Mouse (Mus musculus) erythroblast, embryonic 14.5 days (primary cell): Measurements from ENCODE around the gene Il1r1. TPM values are rescaled to one million over a fixed set of nuclear protein-coding genes. Genes with fewer than 3 reads are reported as not detected.

Experiments used
- H3K27me3 ChIP-seq: 2 replicates; pipeline ENCODE4 v1.6.1; 2012; ENCODE audit warnings: inconsistent platforms; ENCODE audit not compliant: control insufficient read depth
- H3K36me3 ChIP-seq: 2 replicates; pipeline ENCODE4 v1.6.1; 2012; ENCODE audit warnings: mild to moderate bottlenecking, inconsistent platforms; ENCODE audit not compliant: control insufficient read depth
- H3K4me1 ChIP-seq: 2 replicates; pipeline ENCODE4 v1.6.1; 2012; ENCODE audit warnings: inconsistent platforms; ENCODE audit not compliant: control insufficient read depth
- H3K4me3 ChIP-seq: replicated peaks from 2 replicates; pipeline ENCODE3; 2012; ENCODE audit warnings: moderate library complexity, mild to moderate bottlenecking, inconsistent platforms
- H3K9me3 ChIP-seq: 2 replicates; pipeline ENCODE4 v1.6.1; 2012; ENCODE audit warnings: low read length, inconsistent platforms, mixed read lengths; ENCODE audit not compliant: control insufficient read depth
- GATA1 ChIP-seq: IDR thresholded peaks from 2 replicates; pipeline ENCODE4 v1.6.1; 2012; ENCODE audit warnings: low read length, inconsistent platforms, mixed read lengths
- TAL1 ChIP-seq: IDR thresholded peaks from 3 replicates; pipeline ENCODE4 v1.6.1; 2012; ENCODE audit warnings: low read length, inconsistent platforms, mixed read lengths
- polyA plus RNA-seq: library from polyadenylated mRNA; stranded (reverse); fragments of >175 nt; gene quantifications from 2 replicates; pipeline ENCODE4 v1.2.3, GENCODE M21; 2012

Gene Il1r1
- polyA plus RNA-seq, 1 experiment, result 0.01 TPM

DNA sequence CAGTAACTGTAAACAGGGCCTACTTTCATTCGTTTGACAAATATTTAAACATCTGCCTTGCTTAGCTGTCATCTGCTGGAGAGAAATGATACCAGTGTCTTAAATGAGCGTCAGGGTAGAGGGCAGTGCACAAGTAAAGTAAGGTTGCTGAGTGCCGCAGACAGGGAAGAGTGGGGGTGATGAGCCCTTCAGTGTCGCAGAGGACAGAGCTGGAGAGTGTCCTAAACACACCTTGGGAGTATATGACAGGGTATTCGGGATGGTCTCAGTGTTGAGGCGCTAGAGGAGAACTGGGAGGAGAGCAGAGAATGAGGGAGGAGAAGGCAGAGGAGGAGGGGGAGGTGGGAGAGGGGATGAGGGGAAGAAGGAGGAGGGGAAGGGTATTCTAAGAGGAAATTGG, 12.2 kb downstream of the Il1r1 start:
- peaks cover 7% of the 10 kb centered on the region; the same call in 1 of the 2 replicates for H3K4me1 ChIP-seq
- no peak for TF ChIP-seq GATA1
- no peak for TF ChIP-seq TAL1
- no peak overlapping the region for H3K4me3 ChIP-seq
- peaks cover 4% of the 10 kb centered on the region for H3K27me3 ChIP-seq
- no peaks in the 10 kb centered on the region for H3K36me3 ChIP-seq
- no peaks in the 10 kb centered on the region for H3K9me3 ChIP-seq

DNA sequence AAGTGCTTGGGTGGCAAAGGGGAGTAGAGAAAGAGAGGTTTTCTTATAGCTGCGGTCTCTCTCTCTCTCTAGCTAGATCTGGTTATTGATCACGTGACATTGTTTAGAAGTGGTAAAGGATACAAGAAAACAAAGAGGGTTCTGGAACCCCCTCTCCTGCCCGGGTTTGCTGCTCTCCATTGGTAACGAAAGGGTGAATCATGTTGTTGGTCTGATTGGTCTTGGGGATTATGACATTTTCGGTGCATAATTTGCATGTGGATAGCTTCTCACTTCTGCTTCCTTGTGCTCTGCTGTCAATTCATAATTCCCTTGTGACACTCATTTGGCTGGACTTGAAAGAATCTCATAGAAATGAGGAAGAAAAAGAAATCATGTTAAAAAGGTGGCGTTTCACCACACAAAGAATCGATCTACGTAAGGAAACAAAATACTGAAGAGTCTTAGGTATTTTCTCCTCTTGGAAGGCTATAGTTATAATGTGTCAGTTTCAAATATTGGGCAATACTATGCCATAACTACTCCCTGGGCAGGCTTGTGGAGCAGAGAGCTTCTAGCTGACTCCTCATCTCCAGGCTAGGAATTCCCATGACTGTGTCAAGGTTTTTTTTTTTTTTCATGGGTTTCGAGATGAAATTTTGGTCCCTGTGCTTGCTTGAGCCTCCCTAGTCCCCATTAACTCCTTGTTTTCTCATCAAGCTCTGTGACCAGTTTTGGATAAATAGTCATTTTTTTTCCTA, 15.6 kb downstream of the Il1r1 start:
- Histone ChIP-seq H3K9me3 (no peaks in the 10 kb centered on the region), H3K27me3 (peaks cover 8% of the 10 kb centered on the region; the same call in 1 of the 2 replicates), H3K36me3 (no peaks in the 10 kb centered on the region), H3K4me1 (no peaks in the 10 kb centered on the region), H3K4me3 (no peak overlapping the region)
- TF ChIP-seq TAL1 (no peak), GATA1 (no peak)

DNA sequence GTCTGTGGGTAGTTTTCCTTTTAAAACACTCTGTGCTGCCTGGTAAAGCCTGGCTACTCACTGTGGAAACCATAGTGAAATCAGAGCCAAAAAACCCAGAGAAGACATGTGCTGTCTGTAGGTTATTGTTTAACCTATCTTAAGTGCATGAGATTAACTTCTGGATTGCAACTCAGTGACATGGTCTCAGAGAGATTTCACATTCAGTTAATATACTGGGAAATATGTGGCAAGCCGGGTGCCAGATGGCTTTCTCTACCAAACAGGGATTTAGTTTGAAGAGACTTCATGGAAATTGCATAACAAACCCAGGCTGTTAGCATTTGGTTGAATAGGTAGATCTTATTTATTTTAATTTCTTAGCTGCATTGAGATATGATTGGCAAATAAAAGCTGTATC, 17.8 kb downstream of the Il1r1 start:
- Histone ChIP-seq H3K36me3 (no peaks in the 10 kb centered on the region), H3K27me3 (0 out of 2 replicates have a peak, but pooled peaks cover 4% of the 10 kb centered on the region), H3K4me1 (no peaks in the 10 kb centered on the region), H3K4me3 (no peak overlapping the region), H3K9me3 (no peaks in the 10 kb centered on the region)
- TF ChIP-seq GATA1, result no peak
- no peak for TF ChIP-seq TAL1

DNA sequence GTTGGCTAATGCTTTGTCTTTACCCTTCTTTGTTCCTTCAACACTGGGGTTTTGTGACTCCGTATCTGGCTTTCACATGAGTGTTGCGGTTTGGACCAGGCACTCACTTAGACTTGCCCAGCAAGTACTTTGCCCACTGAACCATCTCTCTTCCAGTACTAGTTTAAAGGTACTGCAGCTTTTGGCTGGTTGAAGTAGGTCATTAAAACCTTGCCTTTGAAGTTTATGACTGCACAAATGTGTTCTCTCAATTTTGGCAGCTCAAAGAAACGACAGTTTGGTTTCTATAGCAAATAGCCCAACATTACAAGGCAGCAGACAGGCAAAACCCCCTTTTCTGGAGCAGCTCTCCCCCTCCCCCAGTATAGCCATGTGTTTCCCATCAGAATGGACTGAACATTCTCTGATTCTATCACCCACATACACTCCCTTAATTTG, 18.7 kb downstream of the Il1r1 start:
- Histone ChIP-seq H3K27me3 (0 out of 2 replicates have a peak, but pooled peaks cover 4% of the 10 kb centered on the region), H3K36me3 (no peaks in the 10 kb centered on the region), H3K4me1 (no peaks in the 10 kb centered on the region), H3K4me3 (no peak overlapping the region), H3K9me3 (no peaks in the 10 kb centered on the region)
- TF ChIP-seq GATA1 (no peak), TAL1 (no peak)

DNA sequence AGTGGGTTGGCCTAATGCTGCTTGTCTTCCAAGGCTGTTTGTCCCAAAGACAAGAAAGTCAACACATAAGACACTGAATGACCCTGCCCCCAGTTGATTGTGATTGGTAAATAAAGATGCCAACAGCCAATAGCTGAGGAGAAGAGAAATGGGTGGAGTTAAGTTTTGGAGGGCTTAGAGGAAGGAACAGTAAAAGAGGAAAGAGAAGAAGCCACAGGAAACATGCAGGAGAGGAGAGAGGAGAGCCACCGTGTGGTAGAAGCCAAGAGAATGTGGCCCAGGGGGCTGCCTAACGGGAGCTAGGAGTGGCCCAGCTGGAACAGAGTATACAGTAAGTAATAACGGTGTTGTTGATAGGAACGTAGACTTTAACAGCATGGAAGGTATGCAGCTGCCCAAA, 25.5 kb downstream of the Il1r1 start:
- TF ChIP-seq GATA1 (no peak), TAL1 (no peak)
- H3K4me3 ChIP-seq, result no peak overlapping the region
- no peaks in the 10 kb centered on the region for H3K27me3 ChIP-seq
- no peaks in the 10 kb centered on the region for H3K36me3 ChIP-seq
- H3K9me3 ChIP-seq, result no peaks in the 10 kb centered on the region
- H3K4me1 ChIP-seq, result no peaks in the 10 kb centered on the region; the same call in 1 of the 2 replicates

DNA sequence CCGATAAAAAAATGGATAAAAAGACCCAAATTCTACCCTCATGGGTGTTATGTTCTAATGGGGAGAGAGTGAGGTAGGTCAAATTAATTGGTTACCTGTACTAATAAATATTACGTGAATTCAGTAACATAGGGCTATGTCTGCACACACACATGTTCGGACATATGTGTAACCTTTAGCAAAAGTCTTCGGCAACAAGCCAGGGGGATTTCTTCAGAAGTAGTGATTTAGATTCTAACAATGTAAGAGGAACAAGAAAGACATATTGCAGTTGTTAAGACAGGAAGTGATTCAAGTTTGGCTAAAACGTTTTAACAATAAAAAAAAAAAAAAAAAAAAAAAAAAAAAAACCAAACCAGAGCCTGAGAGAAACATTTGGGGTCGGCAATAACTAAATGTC, 27.6 kb downstream of the Il1r1 start:
- no peak overlapping the region for H3K4me3 ChIP-seq
- TF ChIP-seq TAL1 (no peak), GATA1 (no peak)
- H3K9me3 ChIP-seq, result no peaks in the 10 kb centered on the region
- H3K4me1 ChIP-seq, result no peaks in the 10 kb centered on the region; the same call in 1 of the 2 replicates
- no peaks in the 10 kb centered on the region for H3K27me3 ChIP-seq
- H3K36me3 ChIP-seq, result no peaks in the 10 kb centered on the region

DNA sequence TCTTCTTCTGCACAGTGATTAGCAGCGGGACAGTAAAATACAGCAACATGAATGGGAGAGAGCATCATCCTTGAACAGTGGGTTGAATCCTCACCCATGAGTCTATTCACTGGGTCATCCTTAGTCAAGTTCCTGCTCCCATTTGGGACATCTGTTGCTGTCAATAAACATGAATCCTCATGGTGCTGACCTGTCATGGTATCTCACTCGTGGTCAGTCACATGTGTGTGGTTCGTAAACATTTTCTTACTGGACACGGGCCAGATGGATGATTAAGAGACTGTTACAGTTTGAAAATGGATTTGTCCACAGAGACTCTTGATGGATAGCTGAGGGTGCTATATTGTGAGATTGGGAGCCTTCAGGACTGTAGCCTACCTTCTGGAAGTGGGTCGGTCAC, 29.1 kb downstream of the Il1r1 start:
- Histone ChIP-seq H3K4me1 (no peaks in the 10 kb centered on the region; the same call in 1 of the 2 replicates), H3K27me3 (no peaks in the 10 kb centered on the region), H3K4me3 (no peak overlapping the region), H3K9me3 (no peaks in the 10 kb centered on the region), H3K36me3 (no peaks in the 10 kb centered on the region)
- TF ChIP-seq TAL1 (no peak), GATA1 (no peak)

DNA sequence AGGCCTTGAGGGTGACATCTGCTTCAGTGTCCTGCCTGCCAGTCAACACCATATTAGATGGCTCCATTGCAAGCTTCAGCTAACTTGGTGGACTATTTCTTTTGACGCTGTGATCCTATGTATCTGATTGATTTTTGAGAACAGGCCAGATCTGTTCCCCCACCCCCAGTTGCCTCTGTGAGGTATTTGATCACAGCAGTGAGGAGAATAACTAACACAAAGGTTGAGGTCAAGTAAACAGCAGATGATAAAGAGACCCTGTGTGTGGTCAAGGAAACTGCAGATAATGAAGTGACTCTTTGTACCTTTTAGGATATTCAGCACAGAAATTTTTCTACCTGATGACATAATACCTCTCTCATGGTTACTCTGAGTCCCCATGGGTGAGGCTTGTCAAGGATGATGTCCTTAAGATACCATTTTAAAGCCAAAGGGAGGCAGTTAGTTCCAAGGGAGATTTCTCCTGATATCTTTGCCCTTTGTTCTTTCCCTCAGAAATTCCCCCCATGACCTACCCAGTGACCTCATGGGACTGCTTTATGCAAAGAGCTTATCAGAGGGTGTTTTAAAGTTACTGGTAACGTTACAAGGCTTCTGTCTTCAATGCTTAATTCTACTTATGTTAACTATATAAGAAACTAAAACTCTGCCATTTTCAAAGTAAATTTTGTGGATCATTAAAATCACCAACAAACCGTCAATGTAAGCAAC, 29.6 kb downstream of the Il1r1 start:
- H3K27me3 ChIP-seq, result no peaks in the 10 kb centered on the region
- no peaks in the 10 kb centered on the region; the same call in 1 of the 2 replicates for H3K4me1 ChIP-seq
- H3K36me3 ChIP-seq, result no peaks in the 10 kb centered on the region
- TF ChIP-seq TAL1 (no peak), GATA1 (no peak)
- H3K9me3 ChIP-seq, result no peaks in the 10 kb centered on the region
- no peak overlapping the region for H3K4me3 ChIP-seq

DNA sequence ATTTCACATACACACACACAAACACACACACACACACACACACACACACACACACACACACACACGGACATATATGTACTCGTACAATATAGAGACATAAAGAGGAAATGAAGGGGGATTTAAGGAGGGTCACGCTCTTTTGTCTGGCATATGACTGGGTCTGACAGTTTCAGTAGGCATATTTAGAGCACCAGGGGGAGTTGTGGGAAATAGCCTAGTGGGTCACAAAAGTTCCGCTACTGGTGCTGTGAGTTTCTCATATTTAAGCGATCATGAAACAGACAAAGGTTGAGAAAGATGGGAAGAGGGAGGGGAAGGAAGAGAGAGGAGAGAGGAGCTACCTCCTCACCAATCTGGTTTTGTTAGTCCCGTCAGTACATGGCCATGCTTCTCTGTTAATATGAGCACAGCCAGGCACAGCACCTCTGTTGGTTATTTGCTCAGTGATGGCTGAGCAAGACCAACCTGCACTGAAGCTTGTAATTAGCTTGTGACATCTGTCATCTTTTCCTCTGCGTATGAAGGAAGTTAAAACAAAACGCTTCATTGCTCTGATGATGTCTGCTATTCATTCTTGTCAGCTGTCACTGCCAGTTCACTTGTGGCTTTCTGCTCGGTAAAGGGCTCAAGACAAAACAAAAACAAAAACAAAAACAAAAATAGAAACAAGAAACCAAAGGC, 37.7 kb downstream of the Il1r1 start:
- peaks cover 6% of the 10 kb centered on the region for H3K4me1 ChIP-seq
- TF ChIP-seq GATA1 (no peak), TAL1 (no peak)
- no peaks in the 10 kb centered on the region for H3K36me3 ChIP-seq
- H3K27me3 ChIP-seq, result peaks cover 34% of the 10 kb centered on the region
- no peaks in the 10 kb centered on the region for H3K9me3 ChIP-seq
- H3K4me3 ChIP-seq, result no peak overlapping the region
